Mouse (Mus musculus): ENCODE data around the gene Olfr65.

GRCm38 (mm10) chr7:103915338-103915737 lies 12.1 kb downstream of the Olfr65 start:
- no peak for TF ChIP-seq CTCF (IDR thresholded peaks at IDR 0.05; ENCODE audit: low read depth, low read length)
- no peak for TF ChIP-seq POLR2A (IDR thresholded peaks at IDR 0.05; ENCODE audit: extremely low read depth, insufficient read depth, low read length)

All from liver, adult 2 months (tissue).